Mouse (Mus musculus) limb, embryonic 13.5 days (tissue): ENCODE results near the gene Emc9. TPM values are rescaled to one million over a fixed set of nuclear protein-coding genes. Genes with fewer than 3 reads are reported as not detected.

ENCODE experiments used
- ATAC-seq: fragments of 200-750 bp; cut with Nextera tagmentation; 2 replicates; pipeline ENCODE4 v1.8.0; 2017; ENCODE audit warnings: low read depth, moderate number of reproducible peaks, moderate TSS enrichment; ENCODE audit not compliant: low FRiP score
- H3K27ac ChIP-seq: fragments of 300-500 bp; sonication (generic); 2 replicates; pipeline ENCODE4 v1.5.1; 2015; ENCODE audit warnings: inconsistent platforms, mild to moderate bottlenecking, moderate library complexity
- H3K27me3 ChIP-seq: fragments of 300-500 bp; sonication (generic); 2 replicates; pipeline ENCODE4 v1.6.1; 2015; ENCODE audit warnings: mild to moderate bottlenecking, inconsistent platforms
- H3K36me3 ChIP-seq: fragments of 300-500 bp; sonication (generic); 2 replicates; pipeline ENCODE4 v1.6.1; 2015; ENCODE audit warnings: inconsistent platforms, mild to moderate bottlenecking, moderate library complexity
- H3K4me1 ChIP-seq: fragments of 300-500 bp; sonication (generic); 2 replicates; pipeline ENCODE4 v1.6.1; 2015; ENCODE audit warnings: inconsistent platforms
- H3K4me2 ChIP-seq: fragments of 300-500 bp; sonication (generic); replicated peaks from 2 replicates; pipeline ENCODE4 v1.6.1; 2015; ENCODE audit warnings: inconsistent platforms, mild to moderate bottlenecking, moderate library complexity
- H3K4me3 ChIP-seq: fragments of 300-500 bp; sonication (generic); 2 replicates; pipeline ENCODE4 v1.5.1; 2015; ENCODE audit warnings: moderate library complexity, mild to moderate bottlenecking, inconsistent platforms
- H3K9ac ChIP-seq: fragments of 300-500 bp; sonication (generic); 2 replicates; pipeline ENCODE4 v1.6.1; 2015; ENCODE audit warnings: mild to moderate bottlenecking, inconsistent platforms
- H3K9me3 ChIP-seq: fragments of 300-500 bp; sonication (generic); 2 replicates; pipeline ENCODE4 v1.6.1; 2016; ENCODE audit warnings: inconsistent platforms
- WGBS: fragments of 180-500 bp; shearing (Covaris S2); methylation state at CpG from one replicate; pipeline ENCODE4 v1.1.7; 2015; 5-methylcytosine and 5-hydroxymethylcytosine counted together
- polyA plus RNA-seq: library from polyadenylated mRNA; unstranded; fragments of >200 nt; fragmentation: Nextera tagmentation; extraction: Ambion mirVana; gene quantifications from 2 replicates; pipeline ENCODE4 v1.2.1, GENCODE M21; 2015

The Emc9 gene
- polyA plus RNA-seq, 1 experiment from 2014 or later = 4.9 TPM

GRCm38 (mm10) chr14:55586149-55586548 lies 1.0 kb upstream of the Emc9 start:
- no peak overlapping the region for H3K4me3 ChIP-seq
- no peak for ATAC-seq
- peaks cover 24% of the 10 kb centered on the region for H3K4me1 ChIP-seq
- no peak overlapping the region for H3K9ac ChIP-seq
- no peaks in the 10 kb centered on the region for H3K9me3 ChIP-seq
- whole genome bisulfite sequencing = 91% methylated on average over 2 of the region's 2 CpGs
- no peak overlapping the region for H3K27ac ChIP-seq
- H3K36me3 ChIP-seq = peaks cover 34% of the 10 kb centered on the region
- H3K27me3 ChIP-seq = peaks cover 13% of the 10 kb centered on the region
- H3K4me2 ChIP-seq = no peak overlapping the region

DNA sequence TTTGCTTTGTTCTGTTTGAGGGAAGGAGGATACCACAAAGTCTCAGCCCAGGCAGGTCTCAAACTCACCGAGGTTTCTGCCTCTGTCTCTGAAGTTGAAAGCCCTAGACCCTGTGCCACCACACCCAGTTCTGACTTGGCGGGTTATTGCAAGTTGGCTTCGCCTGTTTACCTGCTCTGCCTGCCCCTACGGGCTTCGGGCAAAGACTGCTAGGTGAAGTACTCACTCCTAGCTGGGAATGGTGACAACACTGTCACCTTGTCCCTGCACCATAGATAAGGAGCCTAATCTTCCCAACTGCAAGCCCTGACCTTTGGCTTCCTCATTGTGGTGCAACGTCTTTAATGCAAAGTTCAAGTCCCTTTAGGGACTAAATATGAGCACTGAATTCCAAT lies 461 bp upstream of the Emc9 start:
- Histone ChIP-seq H3K36me3 (peaks cover 40% of the 10 kb centered on the region), H3K27me3 (peaks cover 13% of the 10 kb centered on the region), H3K9me3 (no peaks in the 10 kb centered on the region), H3K4me3 (peak overlapping the region; percentile 55), H3K4me1 (peaks cover 24% of the 10 kb centered on the region), H3K27ac (no peak overlapping the region), H3K4me2 (peak overlapping the region; percentile 84), H3K9ac (no peak overlapping the region)
- WGBS = 56% methylated on average over 6 of the region's 6 CpGs
- ATAC-seq = no peak

DNA sequence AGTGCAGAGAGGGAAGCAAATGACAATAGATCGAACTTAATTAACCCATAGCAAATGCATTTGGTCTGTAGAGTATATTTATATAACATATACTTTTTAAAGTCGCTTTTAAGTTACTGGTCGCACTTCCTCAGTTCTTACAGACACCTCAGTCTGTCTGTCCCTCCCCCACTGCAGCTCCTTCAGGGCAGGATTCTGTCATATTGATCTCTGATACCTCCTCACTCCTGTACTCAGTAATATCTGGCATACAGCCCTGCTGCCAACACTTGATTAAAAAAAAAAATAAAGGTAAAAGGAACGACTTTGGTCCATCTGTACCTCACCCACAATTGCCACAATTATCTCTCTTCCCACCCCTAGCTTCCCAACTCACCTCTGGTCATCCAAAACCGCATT lies 800 bp downstream of the Emc9 start:
- WGBS = 29% methylated on average over 5 of the region's 5 CpGs
- Histone ChIP-seq H3K4me2 (peak overlapping the region; percentile 84), H3K9ac (no peak overlapping the region), H3K4me3 (peak overlapping the region; percentile 55), H3K27me3 (peaks cover 13% of the 10 kb centered on the region), H3K4me1 (peaks cover 17% of the 10 kb centered on the region), H3K9me3 (no peaks in the 10 kb centered on the region), H3K27ac (no peak overlapping the region), H3K36me3 (peaks cover 50% of the 10 kb centered on the region)
- no peak for ATAC-seq

DNA sequence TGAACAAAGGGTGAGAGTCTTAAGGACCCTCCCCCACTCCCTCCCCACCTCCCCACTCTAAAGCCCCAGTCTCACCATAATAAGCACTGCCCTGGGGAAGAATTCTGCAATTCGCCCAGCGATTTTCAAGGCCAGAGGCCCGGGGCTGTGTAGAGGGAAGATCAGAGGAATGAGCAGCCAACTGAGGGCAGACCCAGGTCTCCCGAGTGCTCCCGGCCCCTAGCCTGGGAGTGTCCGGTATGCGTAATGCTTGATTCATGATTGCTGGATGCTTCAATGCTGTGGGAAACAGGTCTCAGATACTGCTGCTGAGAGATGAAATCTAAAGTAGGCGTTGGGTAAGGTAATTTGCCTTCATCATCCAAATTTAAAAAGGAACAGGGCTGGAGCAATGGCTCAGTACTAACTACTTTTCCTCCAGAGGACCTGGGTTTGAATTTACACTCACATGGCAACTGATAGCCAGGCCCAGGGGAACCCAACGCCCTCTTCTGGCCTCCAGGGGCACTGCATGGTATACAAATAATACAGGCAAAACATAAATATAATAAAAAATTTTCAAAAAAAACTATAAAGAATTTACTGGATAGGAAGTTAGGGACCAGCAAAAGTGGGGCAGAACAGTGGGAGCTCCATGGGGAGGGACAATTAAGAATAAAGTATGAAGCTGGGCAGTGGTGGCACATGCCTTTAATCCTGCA lies 3.0 kb downstream of the Emc9 start:
- H3K4me1 ChIP-seq = peaks cover 28% of the 10 kb centered on the region
- no peak overlapping the region for H3K27ac ChIP-seq
- 80% methylated on average over 9 of the region's 9 CpGs for WGBS
- H3K9ac ChIP-seq = no peak overlapping the region
- ATAC-seq = no peak
- peaks cover 29% of the 10 kb centered on the region for H3K36me3 ChIP-seq
- no peaks in the 10 kb centered on the region for H3K9me3 ChIP-seq
- no peak overlapping the region for H3K4me3 ChIP-seq
- H3K4me2 ChIP-seq = no peak overlapping the region
- peaks cover 13% of the 10 kb centered on the region for H3K27me3 ChIP-seq

GRCm38 (mm10) chr14:55580731-55581130 lies 4.4 kb downstream of the Emc9 start:
- Histone ChIP-seq H3K36me3 (peaks cover 26% of the 10 kb centered on the region), H3K4me3 (no peak overlapping the region), H3K9ac (no peak overlapping the region), H3K27me3 (peaks cover 13% of the 10 kb centered on the region), H3K9me3 (no peaks in the 10 kb centered on the region), H3K27ac (no peak overlapping the region), H3K4me1 (peaks cover 28% of the 10 kb centered on the region), H3K4me2 (no peak overlapping the region)
- ATAC-seq = no peak
- WGBS = 95% methylated on average over 16 of the region's 16 CpGs

DNA sequence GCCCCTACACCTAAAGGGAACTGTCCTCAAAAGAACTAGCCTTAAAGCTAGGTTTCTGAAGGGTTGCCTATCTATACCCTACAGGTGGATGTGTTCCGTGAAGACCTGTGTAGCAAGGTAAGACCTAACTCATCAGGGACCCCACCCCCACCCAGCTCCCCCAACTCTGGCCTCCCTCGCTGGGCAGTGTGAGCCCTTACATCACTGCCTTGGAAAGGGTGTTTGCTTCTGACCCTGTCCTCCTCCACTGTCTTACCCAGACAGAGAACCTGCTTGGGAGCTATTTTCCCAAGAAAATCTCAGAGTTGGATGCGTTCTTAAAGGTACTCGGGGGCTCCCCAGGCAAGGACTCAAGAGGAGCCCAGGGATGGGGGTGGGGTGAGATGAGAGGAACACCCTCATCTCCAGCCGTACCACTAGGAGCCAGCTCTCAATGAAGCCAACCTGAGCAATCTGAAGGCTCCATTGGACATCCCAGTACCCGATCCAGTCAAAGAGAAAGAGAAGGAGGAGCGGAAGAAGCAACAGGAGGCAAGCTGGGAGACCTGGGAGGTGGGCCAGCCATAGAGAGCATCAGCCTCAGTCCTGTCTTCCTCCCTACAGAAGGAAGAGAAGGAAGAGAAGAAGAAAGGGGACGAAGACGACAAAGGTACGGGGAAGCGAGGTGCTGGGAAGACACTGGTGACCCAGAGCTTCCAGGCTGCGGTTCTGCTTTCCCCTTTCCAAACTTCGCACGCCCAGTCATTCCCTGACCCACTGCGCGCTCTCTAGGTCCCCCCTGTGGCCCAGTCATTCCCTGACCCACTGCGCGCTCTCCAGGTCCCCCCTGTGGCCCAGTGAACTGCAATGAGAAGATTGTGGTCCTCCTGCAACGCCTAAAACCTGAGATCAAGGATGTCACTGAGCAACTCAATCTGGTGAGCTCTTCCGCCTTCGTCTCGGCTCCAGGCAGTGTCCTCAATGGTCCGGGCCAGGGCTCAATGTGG lies 5.3 kb downstream of the Emc9 start:
- peak overlapping the region; percentile 94; the same call in 1 of the 2 replicates for H3K4me2 ChIP-seq
- WGBS = 91% methylated on average over 23 of the region's 23 CpGs
- no peak for ATAC-seq
- no peak overlapping the region for H3K9ac ChIP-seq
- H3K36me3 ChIP-seq = peaks cover 26% of the 10 kb centered on the region
- H3K27me3 ChIP-seq = peaks cover 8% of the 10 kb centered on the region
- H3K9me3 ChIP-seq = no peaks in the 10 kb centered on the region
- no peak overlapping the region for H3K27ac ChIP-seq
- no peak overlapping the region for H3K4me3 ChIP-seq
- H3K4me1 ChIP-seq = peaks cover 24% of the 10 kb centered on the region

- H3K27ac ChIP-seq = peak overlapping the region; percentile 83; the same call in 1 of the 2 replicates
- WGBS = 32% methylated on average over 6 of the region's 6 CpGs
- peak overlapping the region; percentile 80 for H3K4me3 ChIP-seq
- H3K36me3 ChIP-seq = peaks cover 26% of the 10 kb centered on the region
- ATAC-seq = no peak; the same call in 1 of the 2 replicates
- H3K9ac ChIP-seq = peak overlapping the region; percentile 90
- no peaks in the 10 kb centered on the region for H3K9me3 ChIP-seq
- peaks cover 18% of the 10 kb centered on the region for H3K4me1 ChIP-seq
- peak overlapping the region; percentile 94 for H3K4me2 ChIP-seq
- H3K27me3 ChIP-seq = no peaks in the 10 kb centered on the region
These were observed 6.3 kb downstream of the Emc9 start for GRCm38 (mm10) chr14:55578668-55579269.

GRCm38 (mm10) chr14:55577871-55578667 lies 7.0 kb downstream of the Emc9 start, which contains the start of gene Psme1:
Psme1 (plus strand) TSS chr14:55578123.
- peaks cover 18% of the 10 kb centered on the region for H3K4me1 ChIP-seq
- H3K4me2 ChIP-seq = peak within 1 kb of the TSS; percentile 94
- peak within 1 kb of the TSS; percentile 80 for H3K4me3 ChIP-seq
- H3K9ac ChIP-seq = peak within 1 kb of the TSS; percentile 90
- peak within 1 kb of the TSS; percentile 83 for H3K27ac ChIP-seq
- no peaks in the 10 kb centered on the region for H3K9me3 ChIP-seq
- H3K27me3 ChIP-seq = no peaks in the 10 kb centered on the region
- under 1% methylated on average over 31 of the region's 32 CpGs for WGBS
- peaks cover 26% of the 10 kb centered on the region for H3K36me3 ChIP-seq
- peak; percentile 90 for ATAC-seq

- no peak overlapping the region for H3K27ac ChIP-seq
- WGBS = 77% methylated on average over 16 of the region's 16 CpGs
- H3K9ac ChIP-seq = no peak overlapping the region
- peaks cover 18% of the 10 kb centered on the region for H3K36me3 ChIP-seq
- H3K27me3 ChIP-seq = no peaks in the 10 kb centered on the region
- H3K4me3 ChIP-seq = peak overlapping the region; percentile 21
- H3K4me1 ChIP-seq = peaks cover 18% of the 10 kb centered on the region
- H3K9me3 ChIP-seq = no peaks in the 10 kb centered on the region
- ATAC-seq = no peak
- H3K4me2 ChIP-seq = peak overlapping the region; percentile 34; the same call in 1 of the 2 replicates
These were observed 8.7 kb downstream of the Emc9 start for GRCm38 (mm10) chr14:55576376-55576775.

- Histone ChIP-seq H3K4me3 (peak overlapping the region; percentile 21), H3K9ac (no peak overlapping the region), H3K4me1 (peaks cover 18% of the 10 kb centered on the region), H3K9me3 (no peaks in the 10 kb centered on the region), H3K36me3 (peaks cover 11% of the 10 kb centered on the region), H3K27me3 (no peaks in the 10 kb centered on the region), H3K27ac (no peak overlapping the region), H3K4me2 (0 out of 2 replicates have a peak overlapping the region, but pooled peaks have one; percentile 34)
- no peak for ATAC-seq
- WGBS = 75% methylated on average over 13 of the region's 13 CpGs
These were observed 9.4 kb downstream of the Emc9 start for GRCm38 (mm10) chr14:55575711-55576110.

- peak within 1 kb of the TSS; percentile 34; the same call in 1 of the 2 replicates for H3K4me2 ChIP-seq
- H3K27me3 ChIP-seq = no peaks in the 10 kb centered on the region
- peaks cover 18% of the 10 kb centered on the region for H3K4me1 ChIP-seq
- H3K36me3 ChIP-seq = peaks cover 10% of the 10 kb centered on the region
- H3K9me3 ChIP-seq = no peaks in the 10 kb centered on the region
- peak within 1 kb of the TSS; percentile 21 for H3K4me3 ChIP-seq
- H3K27ac ChIP-seq = no peak within 1 kb of the TSS
- WGBS = 75% methylated on average over 8 of the region's 8 CpGs
- 0 out of 2 replicates have a peak within 1 kb of the TSS, but pooled peaks have one; percentile 8 for H3K9ac ChIP-seq
- ATAC-seq = peak; percentile 53; the same call in 1 of the 2 replicates
These were observed 9.8 kb downstream of the Emc9 start, which contains the start of gene Fitm1 for GRCm38 (mm10) chr14:55575302-55575701. Fitm1 (plus strand) TSS chr14:55575617.
